Mouse (Mus musculus) gastrocnemius, adult 2 months (tissue): Measurements from ENCODE around the gene Gpr171. TPM values are rescaled to one million over a fixed set of nuclear protein-coding genes. Genes with fewer than 3 reads are reported as not detected.
"Not testable (repeated sequence)": the region's sequence is repeated elsewhere in the genome, so short reads cannot be mapped to it uniquely, and the experiment has no call there.

Source experiments
- DNase-seq: peaks from one replicate; pipeline ENCODE4 v3.0.0; 2022
- H3K27ac ChIP-seq: fragments of 200-600 bp; 2 replicates; pipeline ENCODE4 v1.8.1; 2022; ENCODE audit warnings: mild to moderate bottlenecking
- H3K4me3 ChIP-seq: fragments of 200-600 bp; 2 replicates; pipeline ENCODE4 v1.8.1; 2022; ENCODE audit warnings: mild to moderate bottlenecking, moderate library complexity
- CTCF ChIP-seq: fragments of 200-600 bp; IDR thresholded peaks from 2 replicates; pipeline ENCODE4 v1.8.1; 2022; ENCODE audit warnings: antibody characterized with exemption, mild to moderate bottlenecking, moderate library complexity
- intact Hi-C: fragments of 180-260 bp; cut with DNase I; formaldehyde crosslinking; loops from one replicate; pipeline ENCODE4 v1.15.1; 2025
- long read RNA-seq, 2 experiments: library from polyadenylated mRNA; stranded (forward); transcript quantifications; one replicate each; pipeline ENCODE4 v2.0.0; 2021
- total RNA-seq, 2 experiments: library from RNA; stranded (reverse); gene quantifications; 2 replicates each; pipeline ENCODE4 v1.2.3; 2021

Gpr171 gene
- not detected for total RNA-seq
- long read RNA-seq, experiment 1: 0 reads
- long read RNA-seq, experiment 2: 0 reads

DNA sequence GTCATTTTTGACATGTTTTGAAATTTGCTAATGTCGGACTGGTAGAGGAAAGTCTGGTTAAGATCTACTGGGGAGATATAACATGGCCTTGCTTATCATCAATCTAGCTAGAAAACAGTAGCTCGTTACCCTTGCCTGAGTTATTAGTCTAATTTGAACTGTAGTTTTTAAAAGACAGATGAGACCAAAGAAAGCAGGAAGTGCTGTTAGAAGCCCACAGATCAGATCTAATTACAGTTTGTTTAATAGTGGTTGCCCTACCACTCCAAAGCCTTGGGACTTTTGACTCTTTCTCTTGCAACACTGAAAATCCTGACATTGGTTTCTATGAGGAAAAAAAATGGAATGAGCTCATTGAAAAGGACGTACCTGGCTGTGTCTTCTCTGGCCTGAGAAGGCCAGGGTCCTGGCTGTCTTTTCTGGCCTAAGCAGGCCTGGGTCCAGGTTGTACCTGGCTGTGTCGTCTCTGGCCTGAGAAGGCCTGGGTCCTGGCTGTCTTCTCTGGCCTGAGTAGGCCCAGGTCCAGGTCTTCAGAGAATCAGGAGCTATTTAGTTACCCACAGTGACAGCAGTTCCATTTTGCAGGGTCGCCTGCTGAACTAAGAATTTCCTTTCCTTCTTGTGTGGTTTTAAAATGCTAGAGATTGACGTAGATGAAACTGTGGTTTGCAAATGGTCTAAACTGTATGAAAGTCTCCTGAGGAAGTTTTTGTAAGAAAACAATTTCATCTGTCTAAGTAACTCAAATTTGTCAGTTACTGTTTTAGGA is at the start of gene Gpr171:
Gene Gpr171, minus strand, starts transcription at position 604 of the 769 bp plus-strand sequence.
- no peak for TF ChIP-seq CTCF
- H3K27ac ChIP-seq: no peak within 1 kb of the TSS
- H3K4me3 ChIP-seq: no peak within 1 kb of the TSS
- intact Hi-C loops: no loop called here
- no peak for DNase-seq

DNA sequence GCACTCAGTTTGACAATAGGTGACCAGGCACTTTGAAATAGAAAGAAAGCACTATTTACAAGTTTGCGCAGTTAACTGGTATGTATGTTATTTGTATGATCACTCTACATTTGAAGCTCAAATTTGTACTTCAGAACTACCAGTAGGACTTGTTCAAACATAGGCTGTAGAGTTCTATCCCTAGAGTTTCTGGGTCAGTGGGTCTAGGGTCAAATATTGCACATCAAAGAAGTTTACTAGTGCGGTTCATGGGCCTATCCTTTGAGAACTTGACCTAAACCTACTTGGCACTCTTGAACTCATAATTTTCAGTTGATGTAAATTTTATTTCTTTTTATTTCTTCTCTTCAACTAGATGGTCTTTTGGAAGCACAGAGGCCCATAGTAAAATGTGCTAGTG is 49.0 kb upstream of the Gpr171 start:
- intact Hi-C loops: no loop called here
- DNase-seq: no peak
- Histone ChIP-seq H3K4me3 (no peak overlapping the region), H3K27ac (no peak overlapping the region)
- no peak for TF ChIP-seq CTCF

DNA sequence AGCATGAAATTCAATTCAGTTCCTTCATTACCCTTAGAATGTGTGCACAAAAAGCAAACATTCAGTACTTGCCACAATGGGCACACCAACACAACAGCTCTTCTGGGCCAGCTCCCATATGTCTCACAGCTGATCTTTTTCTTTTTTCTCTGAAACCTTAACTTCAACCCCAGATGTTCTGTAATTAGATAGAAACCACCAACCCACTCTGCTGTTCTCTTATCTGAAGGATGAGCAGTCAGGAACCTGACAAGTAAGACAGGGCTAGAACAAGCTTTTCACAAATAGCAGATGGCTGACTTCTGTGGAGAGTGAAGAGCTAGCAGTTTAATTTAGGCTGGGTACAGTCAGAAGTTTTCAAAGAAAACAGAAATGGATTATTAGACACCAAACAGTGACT is 48.0 kb upstream of the Gpr171 start:
- TF ChIP-seq CTCF: no peak
- intact Hi-C loops: no loop called here
- no peak for DNase-seq
- no peak overlapping the region for H3K4me3 ChIP-seq
- H3K27ac ChIP-seq: no peak overlapping the region

DNA sequence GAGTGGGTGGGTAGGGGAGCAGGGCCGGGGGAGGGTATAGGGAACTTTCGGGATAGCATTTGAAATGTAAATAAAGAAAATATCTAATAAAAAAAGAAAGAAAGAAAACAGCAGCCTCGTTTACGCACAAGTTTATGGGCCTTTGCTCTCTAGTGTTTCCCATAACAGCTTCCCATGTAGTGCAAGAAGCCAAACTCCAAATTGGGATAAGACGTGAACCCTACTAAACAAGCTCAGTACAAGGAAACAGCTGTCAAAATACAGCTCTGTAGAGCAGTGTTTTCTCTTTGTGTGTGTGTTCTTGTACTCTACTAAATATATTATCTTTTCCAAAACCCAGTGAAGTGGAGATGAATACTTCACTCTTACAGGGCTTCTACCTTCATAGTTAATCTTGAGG is 43.6 kb upstream of the Gpr171 start:
- H3K27ac ChIP-seq: no peak overlapping the region
- H3K4me3 ChIP-seq: no peak overlapping the region
- no peak for DNase-seq
- intact Hi-C loops: no loop called here
- no peak for TF ChIP-seq CTCF

DNA sequence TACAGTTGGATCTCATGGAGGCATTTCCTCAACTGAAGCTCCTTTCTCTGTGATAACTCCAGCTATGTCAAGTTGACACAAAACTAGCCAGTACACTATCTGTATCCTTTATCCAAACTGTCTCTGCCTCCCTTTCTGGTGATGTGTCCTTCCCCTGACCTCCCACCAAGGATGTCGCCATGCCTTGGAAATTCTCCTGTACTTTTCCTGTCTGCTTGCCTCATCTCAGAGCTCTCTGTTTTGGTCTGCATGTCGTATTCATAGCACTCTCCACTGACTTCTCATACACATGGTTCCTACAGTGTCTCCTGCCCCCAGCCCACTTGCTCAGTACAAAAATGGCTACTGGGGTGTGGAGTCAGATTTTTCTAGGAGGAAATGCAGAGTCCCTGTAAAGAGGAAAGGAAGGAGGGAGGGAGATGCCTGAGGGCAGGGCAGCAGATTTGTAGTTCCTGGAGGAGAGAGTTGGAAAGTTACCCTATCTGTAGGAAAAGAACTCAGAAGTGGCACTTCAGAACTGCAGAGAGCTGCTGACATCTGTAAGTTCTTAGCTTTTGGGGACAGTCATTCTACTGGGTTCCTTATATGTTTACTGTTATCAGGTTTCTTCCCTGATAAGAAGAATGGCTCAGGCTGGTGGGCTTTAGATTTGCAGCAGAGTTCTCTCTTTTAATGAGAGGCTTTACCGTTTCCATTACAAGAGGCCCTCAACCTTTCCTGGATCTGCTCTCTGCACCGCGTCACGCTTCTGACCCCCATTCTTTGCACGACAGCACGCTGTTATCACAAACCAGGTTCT is 40.1 kb upstream of the Gpr171 start:
- DNase-seq: no peak
- no peak overlapping the region for H3K27ac ChIP-seq
- intact Hi-C loops: no loop called here
- no peak for TF ChIP-seq CTCF
- H3K4me3 ChIP-seq: no peak overlapping the region

DNA sequence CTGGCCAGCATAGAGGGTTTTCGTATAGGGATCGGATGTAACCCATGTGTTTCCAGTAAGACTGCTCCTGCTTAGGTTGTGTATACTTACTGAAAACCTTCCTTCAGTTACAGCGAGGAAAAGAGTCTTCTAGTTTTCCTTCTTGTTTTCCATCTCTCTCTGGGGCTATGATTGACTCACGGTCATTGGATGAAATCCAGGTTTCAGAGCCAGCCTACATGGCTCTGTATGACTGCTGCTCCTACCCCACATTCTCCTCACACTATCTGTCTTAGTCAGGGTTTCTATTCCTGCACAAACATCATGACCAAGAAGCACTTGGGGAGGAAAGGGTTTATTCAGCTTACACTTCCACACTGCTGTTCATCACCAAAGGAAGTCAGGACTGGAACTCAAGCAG is 39.3 kb upstream of the Gpr171 start:
- DNase-seq, intact Hi-C loops, H3K4me3 ChIP-seq, H3K27ac ChIP-seq: not testable (repeated sequence)

DNA sequence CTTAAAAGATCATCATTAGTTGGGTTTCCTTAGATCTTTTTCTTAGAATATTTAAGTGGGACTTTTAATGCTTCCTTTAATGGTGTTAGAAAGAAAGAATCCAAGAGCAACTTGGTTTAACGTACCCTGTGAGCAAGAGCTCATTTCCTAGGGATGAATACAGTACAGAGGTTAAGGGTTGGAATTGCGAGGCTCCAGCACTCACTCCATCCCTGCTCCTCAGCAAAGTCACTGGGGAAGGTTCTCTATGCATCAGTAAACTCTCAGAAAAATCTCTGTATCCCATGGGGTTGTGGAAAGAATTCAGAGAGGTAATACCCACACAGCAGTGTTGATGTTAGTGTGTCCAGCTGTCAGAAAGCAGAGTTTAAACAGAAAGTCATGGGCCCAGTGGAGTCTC is 38.5 kb upstream of the Gpr171 start:
- intact Hi-C loops: no loop called here
- Histone ChIP-seq H3K4me3 (no peak overlapping the region), H3K27ac (no peak overlapping the region)
- no peak for DNase-seq
- TF ChIP-seq CTCF: no peak

DNA sequence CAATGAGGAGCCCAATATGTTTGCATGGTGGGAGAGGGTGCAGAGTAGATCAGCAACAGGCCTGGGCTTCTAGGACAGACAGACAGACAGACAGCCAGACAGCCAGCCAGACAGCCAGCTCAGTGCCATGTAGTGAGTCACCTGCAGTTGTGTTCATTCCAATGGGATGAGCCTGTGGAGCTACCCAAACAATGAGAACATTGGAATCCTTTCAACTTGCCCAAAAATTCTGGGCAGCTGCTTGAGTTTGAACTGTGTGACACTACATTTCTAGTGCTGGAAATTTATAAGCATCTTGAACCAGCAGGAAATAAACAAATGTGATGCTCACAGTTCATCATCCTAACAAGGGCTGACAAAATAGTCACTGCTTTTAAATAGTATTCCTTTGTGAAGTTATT is 38.0 kb upstream of the Gpr171 start:
- no peak for TF ChIP-seq CTCF
- H3K27ac ChIP-seq: no peak overlapping the region
- intact Hi-C loops: no loop called here
- DNase-seq: no peak
- no peak overlapping the region for H3K4me3 ChIP-seq

DNA sequence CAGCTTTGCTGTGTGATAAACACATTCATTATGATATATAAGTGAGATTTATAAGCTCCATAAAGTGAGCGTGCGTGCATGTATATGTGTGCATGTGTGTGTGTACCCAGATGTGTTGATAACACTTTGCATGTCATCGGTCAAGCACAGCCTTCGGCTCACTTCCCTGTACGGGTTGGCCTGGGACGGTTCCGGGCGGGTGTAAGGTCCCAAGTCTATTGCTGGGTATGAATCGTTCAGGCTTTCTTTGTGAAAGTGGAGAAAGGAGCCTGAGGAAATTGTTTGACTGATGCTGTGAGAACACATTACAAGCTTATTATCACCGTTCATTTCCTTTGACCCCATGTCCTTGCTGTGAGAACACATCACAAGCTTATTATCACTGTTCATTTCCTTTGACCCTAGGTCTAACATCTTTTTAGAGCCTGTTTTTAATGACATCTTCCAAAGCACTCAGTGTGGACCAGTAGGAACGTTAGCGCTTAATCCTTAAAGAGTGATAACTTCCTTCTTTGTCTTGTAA is 37.4 kb upstream of the Gpr171 start:
- intact Hi-C loops: no loop called here
- Histone ChIP-seq H3K27ac (no peak overlapping the region), H3K4me3 (no peak overlapping the region)
- no peak for DNase-seq
- no peak for TF ChIP-seq CTCF

DNA sequence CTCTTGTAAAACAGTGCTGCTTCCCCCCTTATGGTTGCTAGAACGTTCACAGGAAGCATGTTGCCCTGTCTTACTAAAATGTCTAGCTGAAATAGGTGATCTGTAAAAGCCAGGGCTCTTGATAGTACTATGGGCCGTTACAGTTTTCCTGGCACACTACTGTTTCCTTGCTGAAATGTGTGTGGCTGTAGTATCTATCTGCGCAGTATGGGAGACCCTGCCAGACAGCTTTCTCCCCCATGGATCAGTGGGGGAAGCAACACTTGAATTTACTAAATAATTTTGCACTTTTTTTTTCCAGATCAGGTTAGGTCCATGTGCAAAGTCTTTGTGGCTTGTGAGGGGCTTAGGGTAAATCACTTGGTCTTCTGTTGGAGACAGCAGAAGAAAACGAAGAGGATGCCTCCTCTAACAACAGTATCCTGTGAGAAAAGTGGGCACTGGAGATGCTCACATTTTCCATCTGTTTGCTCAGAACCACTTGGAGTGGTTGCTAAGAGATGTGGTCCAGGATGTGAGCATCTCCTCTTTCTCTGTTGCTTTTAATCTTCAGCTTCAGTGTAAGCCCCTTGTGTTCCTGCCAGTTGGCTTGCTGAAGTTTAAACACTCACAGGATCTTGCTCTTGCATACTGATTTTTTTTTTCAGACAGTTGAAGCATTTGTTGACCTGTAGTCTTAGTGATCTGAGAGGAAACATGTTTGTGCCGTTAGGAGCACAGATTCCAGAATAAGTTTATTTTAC is 34.5 kb upstream of the Gpr171 start:
- no peak for DNase-seq
- H3K4me3 ChIP-seq: no peak overlapping the region
- no peak for TF ChIP-seq CTCF
- H3K27ac ChIP-seq: no peak overlapping the region
- intact Hi-C loops: no loop called here

DNA sequence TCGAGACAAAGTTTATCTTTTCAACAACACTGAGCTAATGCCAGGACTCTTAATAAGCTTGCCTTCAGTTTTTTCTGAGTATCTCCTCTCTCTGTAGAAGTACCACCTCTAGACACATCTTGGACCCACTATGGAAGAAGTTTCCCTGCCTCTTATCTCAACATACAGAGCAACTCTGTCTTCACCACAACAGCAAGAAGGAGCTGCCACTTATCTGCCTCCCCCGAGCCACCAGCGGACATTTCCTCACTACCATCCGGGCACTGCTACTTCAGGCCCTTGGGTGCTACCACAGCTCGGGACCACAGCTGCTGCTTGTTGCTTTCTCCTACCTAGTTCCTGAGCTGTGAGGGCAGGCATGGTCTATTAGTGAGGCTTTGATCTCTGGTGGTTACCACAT is 31.6 kb upstream of the Gpr171 start:
- no peak for TF ChIP-seq CTCF
- no peak overlapping the region for H3K27ac ChIP-seq
- intact Hi-C loops: no loop called here
- no peak overlapping the region for H3K4me3 ChIP-seq
- DNase-seq: no peak

DNA sequence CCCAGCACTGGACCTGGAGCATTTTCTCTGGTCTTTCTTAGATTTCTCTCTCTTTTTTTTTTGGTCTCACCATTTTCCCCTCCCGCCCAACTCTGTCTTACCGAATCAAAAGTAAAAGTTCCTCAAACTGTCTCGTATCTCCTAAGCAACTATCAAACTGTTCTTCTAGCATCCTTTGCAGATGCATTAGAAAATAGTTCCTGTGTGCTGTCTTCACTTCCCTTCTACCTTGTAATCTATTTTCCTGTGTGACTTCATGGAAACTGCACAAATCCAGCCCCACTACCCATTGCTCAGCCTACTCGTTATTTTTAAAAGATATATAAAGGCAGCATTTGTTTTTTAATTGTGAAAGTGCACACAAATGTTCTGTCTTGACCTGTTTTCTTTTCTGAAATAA is 30.3 kb upstream of the Gpr171 start:
- DNase-seq: no peak
- intact Hi-C loops: no loop called here
- H3K27ac ChIP-seq: no peak overlapping the region
- H3K4me3 ChIP-seq: no peak overlapping the region
- TF ChIP-seq CTCF: no peak

DNA sequence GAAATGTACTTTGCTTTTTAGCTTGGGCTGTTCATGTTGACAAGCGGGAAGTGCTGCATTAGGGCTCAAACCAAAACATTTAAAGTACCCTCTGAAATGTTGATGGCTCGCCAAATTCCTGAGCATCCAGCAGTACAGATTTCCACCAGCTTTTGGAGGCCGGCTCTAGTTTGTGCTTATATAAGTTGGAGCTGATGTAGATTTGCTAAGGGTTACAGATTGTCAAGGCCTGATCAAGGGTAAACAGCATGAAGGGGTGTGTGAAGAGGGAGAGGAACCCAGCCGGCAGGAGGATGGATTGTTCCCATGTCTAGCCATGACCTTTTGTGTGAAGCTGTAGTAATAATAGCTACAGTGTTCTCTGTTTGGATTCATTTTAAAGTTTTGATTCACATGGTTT is 29.5 kb upstream of the Gpr171 start:
- Histone ChIP-seq H3K27ac (peak overlapping the region; percentile 67; the same call in 1 of the 2 replicates), H3K4me3 (no peak overlapping the region)
- no peak for TF ChIP-seq CTCF
- intact Hi-C loops: no loop called here
- DNase-seq: no peak
